Mouse (Mus musculus) mouse trophoblast stem cell (cell line): ENCODE data around the gene Fxyd4.

Source experiments
- in situ Hi-C, 2 experiments: fragments of 300-500 bp; cut with MseI, MboI; formaldehyde crosslinking; loops; 2 replicates in 1 of 2; 3 replicates in 1 of 2; pipeline ENCODE4 v1.15.1; 2025

Gene Fxyd4

GRCm38 (mm10) chr6:117937222-117937932 is at the start of gene Fxyd4:
TSS of gene Fxyd4 (minus strand) at chr6:117937692.
- in situ Hi-C loops = no loop called here

GRCm38 (mm10) chr6:117987173-117987572 is 49.7 kb upstream of the Fxyd4 start:
- in situ Hi-C loops = no loop called here

GRCm38 (mm10) chr6:117966729-117967128 is 29.2 kb upstream of the Fxyd4 start:
- in situ Hi-C loops = no loop called here

- in situ Hi-C loops = no loop called here
These were observed 25.7 kb upstream of the Fxyd4 start for GRCm38 (mm10) chr6:117963201-117963600.

GRCm38 (mm10) chr6:117956851-117957501 is 19.5 kb upstream of the Fxyd4 start:
- in situ Hi-C loops = no loop called here

- in situ Hi-C loops = no loop called here
These were observed 18.7 kb upstream of the Fxyd4 start for GRCm38 (mm10) chr6:117956161-117956560.

- in situ Hi-C loops = no loop called here
These were observed 14.8 kb upstream of the Fxyd4 start for GRCm38 (mm10) chr6:117952330-117952729.

- in situ Hi-C loops = no loop called here
These were observed 6.4 kb upstream of the Fxyd4 start for GRCm38 (mm10) chr6:117943899-117944298.

- in situ Hi-C loops = no loop called here
These were observed 5.3 kb upstream of the Fxyd4 start for GRCm38 (mm10) chr6:117942769-117943168.

- in situ Hi-C loops = no loop called here
These were observed 1.5 kb upstream of the Fxyd4 start for GRCm38 (mm10) chr6:117938951-117939350.

GRCm38 (mm10) chr6:117935681-117936612 is 1.5 kb downstream of the Fxyd4 start:
- in situ Hi-C loops = no loop called here

GRCm38 (mm10) chr6:117934301-117934700 is 3.2 kb downstream of the Fxyd4 start:
- in situ Hi-C loops = no loop called here

- in situ Hi-C loops = no loop called here
These were observed 5.0 kb downstream of the Fxyd4 start for GRCm38 (mm10) chr6:117932325-117933051.

GRCm38 (mm10) chr6:117929945-117930655 is 7.4 kb downstream of the Fxyd4 start:
- in situ Hi-C loops = no loop called here

- in situ Hi-C loops = no loop called here
These were observed 8.7 kb downstream of the Fxyd4 start for GRCm38 (mm10) chr6:117928746-117929145.

GRCm38 (mm10) chr6:117927955-117928354 is 9.5 kb downstream of the Fxyd4 start:
- in situ Hi-C loops = no loop called here

GRCm38 (mm10) chr6:117926871-117927491 is 10.5 kb downstream of the Fxyd4 start:
- in situ Hi-C loops = no loop called here

GRCm38 (mm10) chr6:117922041-117922440 is 15.5 kb downstream of the Fxyd4 start:
- in situ Hi-C loops = no loop called here

GRCm38 (mm10) chr6:117920659-117921640 is 16.5 kb downstream of the Fxyd4 start:
- in situ Hi-C loops = no loop called here
